In the genomic region with DNA sequence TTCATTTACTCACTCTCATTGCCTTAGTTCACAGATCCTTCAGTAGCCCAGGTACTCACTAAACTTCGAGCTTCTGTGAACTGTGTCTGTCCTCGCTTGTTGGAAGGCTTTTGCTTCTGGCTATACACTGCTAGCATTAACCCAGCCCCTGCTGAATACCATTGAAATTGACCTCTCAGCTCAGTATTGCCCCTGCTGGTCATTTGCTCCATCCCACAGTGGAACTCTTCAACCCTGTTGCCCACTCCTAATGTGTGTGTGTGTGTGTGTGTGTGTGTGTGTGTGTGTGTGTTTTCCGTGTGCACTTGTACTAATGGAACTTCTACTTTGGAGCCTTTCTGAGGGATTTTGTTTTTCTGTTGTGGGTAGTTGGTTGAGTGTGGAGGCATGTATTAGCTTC, we compare ENCODE assay signal across 28 mouse cellular contexts. TPM values are rescaled to one million over a fixed set of nuclear protein-coding genes. Genes with fewer than 3 reads are reported as not detected.
DNase-seq lines count a peak whose midpoint lies in the region; ATAC-seq and TF ChIP-seq lines count a peak whose summit lies in the region.
"Had no signal": no experiment of that assay in that cellular context is flagged by ENCODE, and none has a peak within 500 bp of the region (broad histone marks: within the 10 kb centered on the region; RNA-seq: fewer than 3 reads in every experiment).

No protein-coding gene starts in this region.

- no peak for ATAC-seq in heart, postnatal 0 days (ENCODE audit: insufficient read depth, low read depth)
- no peak for ATAC-seq in liver, embryonic 14.5 days (ENCODE audit: insufficient read depth)
- ATAC-seq: midbrain, embryonic 16.5 days had no signal

- H3K4me1 ChIP-seq in heart, postnatal 0 days (ENCODE audit: control insufficient read depth, insufficient read depth): peaks cover 9% of the 10 kb centered on the region
- peaks cover 7% of the 10 kb centered on the region in 2 experiments for H3K4me1 ChIP-seq in liver, embryonic 14.5 days (replicated peaks; ENCODE audit: control insufficient read depth in 2 of 2, insufficient read depth in 2 of 2, low read length in 1 of 2)

- no peak overlapping the region for H3K4me2 ChIP-seq in heart, postnatal 0 days (ENCODE audit: low read depth, low read length)
- no peak overlapping the region for H3K4me2 ChIP-seq in liver, embryonic 14.5 days (ENCODE audit: low read depth)
- H3K4me2 ChIP-seq: heart, embryonic 11.5 days; hindbrain, embryonic 15.5 days; limb, embryonic 12.5 days; liver, embryonic 15.5 days had no signal

- no peak for DNase-seq in heart, postnatal 0 days (ENCODE audit: low spot score)
- DNase-seq in heart, postnatal 36 days: no peak
- DNase-seq in liver, embryonic 14.5 days (ENCODE audit: low read depth in 3 of 3, low spot score in 3 of 3): no peak
- no peak for DNase-seq in liver
- peak; percentile 64 for DNase-seq in ES-CJ7 (ENCODE audit: low read depth, low spot score)
- peak; percentile 60 for DNase-seq in ZHBTc4 (ENCODE audit: low read depth, low spot score)
- no peak for DNase-seq in adrenal gland, postnatal 10 days
- DNase-seq in layer of hippocampus, postnatal 14 days (ENCODE audit: low spot score in 2 of 2): no peak
- DNase-seq: cerebellum, adult 2 months; cerebellum, postnatal 36 days; gastrocnemius, postnatal 36 days; heart, postnatal 14 days; kidney, adult 18-20 months; kidney, postnatal 14 days; lung, postnatal 36 days; right cerebral cortex, postnatal 4 days; thymus, postnatal 25 days had no signal

- H3K36me3 ChIP-seq in heart, postnatal 0 days (replicated peaks; ENCODE audit: control insufficient read depth, insufficient read depth, low read length): peaks cover 41% of the 10 kb centered on the region
- peaks cover 39% of the 10 kb centered on the region for H3K36me3 ChIP-seq in liver, embryonic 14.5 days (replicated peaks; ENCODE audit: control insufficient read depth, insufficient read depth, low read depth)

- no peak overlapping the region for H3K4me3 ChIP-seq in heart, postnatal 0 days (ENCODE audit: low read depth, low read length)
- H3K4me3 ChIP-seq in liver, embryonic 14.5 days (ENCODE audit: insufficient read depth in 1 of 2, low read depth in 2 of 2, low read length in 2 of 2): no peak overlapping the region
- H3K4me3 ChIP-seq: embryonic facial prominence, embryonic 10.5 days; hindbrain, embryonic 15.5 days; limb, embryonic 12.5 days; liver, embryonic 15.5 days had no signal

- intact Hi-C loops in heart, postnatal 36 days (cut with DNase I): no loop called here

- TF ChIP-seq CTCF in heart, postnatal 0 days (IDR thresholded peaks at IDR 0.05; ENCODE audit: low read depth): peak; percentile 36
- peak; percentile 44; the same call in 1 of the 2 replicates for TF ChIP-seq CTCF in liver, embryonic 14.5 days (IDR thresholded peaks at IDR 0.05; ENCODE audit: low read depth)

- WGBS in heart, postnatal 0 days: 70% methylated on average over 3 of the region's 3 CpGs
- 77% methylated on average over 3 of the region's 3 CpGs for WGBS in liver, embryonic 14.5 days (ENCODE audit: insufficient replicate concordance)

- TF ChIP-seq EP300 in heart, postnatal 0 days (IDR thresholded peaks at IDR 0.05; ENCODE audit: low read depth): no peak
- TF ChIP-seq EP300 in liver, embryonic 14.5 days (IDR thresholded peaks at IDR 0.05; ENCODE audit: low read depth): no peak

- H3K27me3 ChIP-seq in heart, postnatal 0 days (ENCODE audit: control insufficient read depth, insufficient read depth, low read length): no peaks in the 10 kb centered on the region
- H3K27me3 ChIP-seq in liver, embryonic 14.5 days (ENCODE audit: control insufficient read depth, insufficient read depth, low read length): no peaks in the 10 kb centered on the region
- H3K27me3 ChIP-seq: hindbrain, embryonic 15.5 days; limb, embryonic 12.5 days; liver, embryonic 15.5 days had no signal

- H3K9me3 ChIP-seq in heart, postnatal 0 days (replicated peaks; ENCODE audit: control insufficient read depth, low read length): no peaks in the 10 kb centered on the region
- H3K9me3 ChIP-seq in liver, embryonic 14.5 days (ENCODE audit: control insufficient read depth, low read length): no peaks in the 10 kb centered on the region
- H3K9me3 ChIP-seq: embryonic facial prominence, embryonic 10.5 days; hindbrain, embryonic 15.5 days; limb, embryonic 12.5 days; liver, embryonic 15.5 days had no signal

- H3K9ac ChIP-seq in heart, postnatal 0 days (replicated peaks; ENCODE audit: low read depth, low read length): no peak overlapping the region
- no peak overlapping the region for H3K9ac ChIP-seq in liver, embryonic 14.5 days (replicated peaks)
- H3K9ac ChIP-seq: hindbrain, embryonic 15.5 days; limb, embryonic 12.5 days; liver, embryonic 15.5 days had no signal

- H3K27ac ChIP-seq in heart, postnatal 0 days (ENCODE audit: low read depth): no peak overlapping the region
- no peak overlapping the region for H3K27ac ChIP-seq in liver, embryonic 14.5 days
- H3K27ac ChIP-seq: embryonic facial prominence, embryonic 10.5 days; hindbrain, embryonic 15.5 days; limb, embryonic 12.5 days; liver, embryonic 15.5 days had no signal

RNA-seq across cellular contexts. Expression of gene Banf1, which starts 4.0 kb away (rescaled TPM):
- 120 and 143 TPM in 2 replicates for total RNA-seq in heart, postnatal 0 days (2014; rRNA removed; ENCODE audit: low replicate concordance)
- 340 and 356 TPM in 2 replicates for polyA plus RNA-seq in heart, postnatal 0 days (2015; fragmentation: Nextera tagmentation; extraction: Ambion mirVana)
- 100 to 1,000 TPM; 126 to 142 TPM for total RNA-seq in heart, postnatal 36 days (2021)
- 116 and 125 TPM in 2 replicates for polyA plus RNA-seq in liver, embryonic 14.5 days (2012; rRNA removed)
- 263 and 278 TPM in 2 replicates for polyA plus RNA-seq in liver, embryonic 14.5 days (2014; fragmentation: Nextera tagmentation; extraction: Ambion mirVana)
- 100 to 1,000 TPM; 165 to 169 TPM for total RNA-seq in adrenal gland, postnatal 10 days (2021)
- 10 to 100 TPM; 83.0 to 97.1 TPM for total RNA-seq in layer of hippocampus, postnatal 14 days (2021)

RNA-seq across cellular contexts. Expression of gene Eif1ad, which starts 4.4 kb away (rescaled TPM):
- 37.9 and 40.6 TPM in 2 replicates for total RNA-seq in heart, postnatal 0 days (2014; rRNA removed; ENCODE audit: low replicate concordance)
- 33.5 and 37.5 TPM in 2 replicates for polyA plus RNA-seq in heart, postnatal 0 days (2015; fragmentation: Nextera tagmentation; extraction: Ambion mirVana)
- 10 to 100 TPM; 16.5 to 17.7 TPM for total RNA-seq in heart, postnatal 36 days (2021)
- 18.4 and 22.0 TPM in 2 replicates for polyA plus RNA-seq in liver, embryonic 14.5 days (2012; rRNA removed)
- 22.9 and 24.3 TPM in 2 replicates for polyA plus RNA-seq in liver, embryonic 14.5 days (2014; fragmentation: Nextera tagmentation; extraction: Ambion mirVana)
- total RNA-seq in adrenal gland, postnatal 10 days (2021): 10 to 100 TPM; 33.6 to 37.8 TPM
- 10 to 100 TPM; 21.8 to 25.0 TPM for total RNA-seq in layer of hippocampus, postnatal 14 days (2021)

RNA-seq across cellular contexts. Expression of gene Sart1, which starts 17.6 kb away (rescaled TPM):
- total RNA-seq in heart, postnatal 0 days (2014; rRNA removed; ENCODE audit: low replicate concordance): 4.4 and 39.0 TPM in 2 replicates
- 26.4 and 26.9 TPM in 2 replicates for polyA plus RNA-seq in heart, postnatal 0 days (2015; fragmentation: Nextera tagmentation; extraction: Ambion mirVana)
- 10 to 100 TPM; 53.2 to 55.5 TPM for total RNA-seq in heart, postnatal 36 days (2021)
- polyA plus RNA-seq in liver, embryonic 14.5 days (2012; rRNA removed): 13.1 and 21.7 TPM in 2 replicates
- 24.1 and 26.6 TPM in 2 replicates for polyA plus RNA-seq in liver, embryonic 14.5 days (2014; fragmentation: Nextera tagmentation; extraction: Ambion mirVana)
- 10 to 100 TPM; 63.6 to 65.1 TPM for total RNA-seq in adrenal gland, postnatal 10 days (2021)
- 10 to 100 TPM; 81.1 to 91.5 TPM for total RNA-seq in layer of hippocampus, postnatal 14 days (2021)

RNA-seq across cellular contexts. Expression of gene Cst6, which starts 21.6 kb away (rescaled TPM):
- 0.89 and 0.99 TPM in 2 replicates for total RNA-seq in heart, postnatal 0 days (2014; rRNA removed; ENCODE audit: low replicate concordance)
- 2.3 and 3.0 TPM in 2 replicates for polyA plus RNA-seq in heart, postnatal 0 days (2015; fragmentation: Nextera tagmentation; extraction: Ambion mirVana)
- 10 to 100 TPM in 1 of 2 experiments, 1 to 10 TPM in 1; 9.5 to 10.2 TPM for total RNA-seq in heart, postnatal 36 days (2021)
- 0.01 and 0.06 TPM in 2 replicates for polyA plus RNA-seq in liver, embryonic 14.5 days (2012; rRNA removed)
- polyA plus RNA-seq in liver, embryonic 14.5 days (2014; fragmentation: Nextera tagmentation; extraction: Ambion mirVana): 0.43 TPM in 1 of 2 replicates, not detected in the other
- total RNA-seq in adrenal gland, postnatal 10 days (2021): 1 to 10 TPM; 1.4 to 2.4 TPM
- total RNA-seq in layer of hippocampus, postnatal 14 days (2021): 1 to 10 TPM; 5.4 to 5.9 TPM
- total RNA-seq: megakaryocyte-erythroid progenitor cell, adult 5-6 weeks had no signal
- polyA plus RNA-seq: liver, embryonic 15.5 days had no signal

RNA-seq across cellular contexts. Expression of gene Tsga10ip, which starts 31.4 kb away (rescaled TPM):
- 0.31 and 3.5 TPM in 2 replicates for total RNA-seq in heart, postnatal 0 days (2014; rRNA removed; ENCODE audit: low replicate concordance)
- 2.5 and 3.5 TPM in 2 replicates for polyA plus RNA-seq in heart, postnatal 0 days (2015; fragmentation: Nextera tagmentation; extraction: Ambion mirVana)
- 1 to 10 TPM in 1 of 2 experiments, under 1 TPM in 1; 0.17 to 2.8 TPM for total RNA-seq in heart, postnatal 36 days (2021)
- polyA plus RNA-seq in liver, embryonic 14.5 days (2012; rRNA removed): not detected in 2 replicates
- 0.09 TPM in 1 of 2 replicates, not detected in the other for polyA plus RNA-seq in liver, embryonic 14.5 days (2014; fragmentation: Nextera tagmentation; extraction: Ambion mirVana)
- total RNA-seq in adrenal gland, postnatal 10 days (2021): not detected
- under 1 TPM in 1 of 2 experiments, not detected in 1; 0.67 TPM for total RNA-seq in layer of hippocampus, postnatal 14 days (2021)
- total RNA-seq: adrenal gland, postnatal 4 days; left cerebral cortex, adult 8-10 months; megakaryocyte-erythroid progenitor cell, adult 5-6 weeks had no signal
- polyA plus RNA-seq: cerebellum, adult 2 months; forebrain, embryonic 11.5 days; frontal cortex, adult 2 months; hindbrain, embryonic 15.5 days; liver, embryonic 15.5 days; midbrain, embryonic 16.5 days had no signal

Comparison
In these comparisons a context has a peak if more than half of its experiments do, and no peak if none do; other contexts are left out.
1. DNase-seq: peak in ES-CJ7 (single experiment) and ZHBTc4 (single experiment); none in heart, postnatal 0 days (single experiment), heart, postnatal 36 days (0 of 2), liver, embryonic 14.5 days (0 of 3), liver (single experiment), adrenal gland, postnatal 10 days (single experiment) and layer of hippocampus, postnatal 14 days (0 of 2).